Mouse (Mus musculus) limb, embryonic 13.5 days (tissue): ENCODE measurements around the gene Rasa3. TPM values are rescaled to one million over a fixed set of nuclear protein-coding genes. Genes with fewer than 3 reads are reported as not detected.

Experiments used
- ATAC-seq: fragments of 200-750 bp; cut with Nextera tagmentation; 2 replicates; pipeline ENCODE4 v1.8.0; 2017; ENCODE audit warnings: low read depth, moderate number of reproducible peaks, moderate TSS enrichment; ENCODE audit not compliant: low FRiP score
- H3K27ac ChIP-seq: fragments of 300-500 bp; sonication (generic); 2 replicates; pipeline ENCODE4 v1.5.1; 2015; ENCODE audit warnings: inconsistent platforms, mild to moderate bottlenecking, moderate library complexity
- H3K27me3 ChIP-seq: fragments of 300-500 bp; sonication (generic); 2 replicates; pipeline ENCODE4 v1.6.1; 2015; ENCODE audit warnings: mild to moderate bottlenecking, inconsistent platforms
- H3K36me3 ChIP-seq: fragments of 300-500 bp; sonication (generic); 2 replicates; pipeline ENCODE4 v1.6.1; 2015; ENCODE audit warnings: inconsistent platforms, mild to moderate bottlenecking, moderate library complexity
- H3K4me1 ChIP-seq: fragments of 300-500 bp; sonication (generic); 2 replicates; pipeline ENCODE4 v1.6.1; 2015; ENCODE audit warnings: inconsistent platforms
- H3K4me2 ChIP-seq: fragments of 300-500 bp; sonication (generic); replicated peaks from 2 replicates; pipeline ENCODE4 v1.6.1; 2015; ENCODE audit warnings: inconsistent platforms, mild to moderate bottlenecking, moderate library complexity
- H3K4me3 ChIP-seq: fragments of 300-500 bp; sonication (generic); 2 replicates; pipeline ENCODE4 v1.5.1; 2015; ENCODE audit warnings: moderate library complexity, mild to moderate bottlenecking, inconsistent platforms
- H3K9ac ChIP-seq: fragments of 300-500 bp; sonication (generic); 2 replicates; pipeline ENCODE4 v1.6.1; 2015; ENCODE audit warnings: mild to moderate bottlenecking, inconsistent platforms
- H3K9me3 ChIP-seq: fragments of 300-500 bp; sonication (generic); 2 replicates; pipeline ENCODE4 v1.6.1; 2016; ENCODE audit warnings: inconsistent platforms
- WGBS: fragments of 180-500 bp; shearing (Covaris S2); methylation state at CpG from one replicate; pipeline ENCODE4 v1.1.7; 2015; 5-methylcytosine and 5-hydroxymethylcytosine counted together
- polyA plus RNA-seq: library from polyadenylated mRNA; unstranded; fragments of >200 nt; fragmentation: Nextera tagmentation; extraction: Ambion mirVana; gene quantifications from 2 replicates; pipeline ENCODE4 v1.2.1, GENCODE M21; 2015

The Rasa3 gene
- polyA plus RNA-seq, 1 experiment from 2014 or later, result 25.3 TPM

- Histone ChIP-seq H3K4me3 (no peak overlapping the region), H3K27ac (no peak overlapping the region), H3K27me3 (no peaks in the 10 kb centered on the region), H3K4me1 (0 out of 2 replicates have a peak, but pooled peaks cover 5% of the 10 kb centered on the region), H3K9me3 (no peaks in the 10 kb centered on the region), H3K36me3 (no peaks in the 10 kb centered on the region), H3K9ac (no peak overlapping the region), H3K4me2 (no peak overlapping the region)
- ATAC-seq, result no peak
- 83% methylated on average over 4 of the region's 4 CpGs for WGBS
These were observed 18.8 kb upstream of the Rasa3 start for GRCm38 (mm10) chr8:13696157-13696556.

- Histone ChIP-seq H3K27ac (no peak overlapping the region), H3K4me3 (no peak overlapping the region), H3K36me3 (no peaks in the 10 kb centered on the region), H3K27me3 (no peaks in the 10 kb centered on the region), H3K4me2 (no peak overlapping the region), H3K4me1 (0 out of 2 replicates have a peak, but pooled peaks cover 5% of the 10 kb centered on the region), H3K9ac (no peak overlapping the region), H3K9me3 (no peaks in the 10 kb centered on the region)
- no peak for ATAC-seq
- WGBS, result 88% methylated on average over 10 of the region's 10 CpGs
These were observed 17.9 kb upstream of the Rasa3 start for GRCm38 (mm10) chr8:13695203-13695867.

GRCm38 (mm10) chr8:13694735-13695134 is 17.3 kb upstream of the Rasa3 start:
- Histone ChIP-seq H3K4me2 (no peak overlapping the region), H3K9ac (no peak overlapping the region), H3K27me3 (no peaks in the 10 kb centered on the region), H3K4me3 (no peak overlapping the region), H3K27ac (no peak overlapping the region), H3K36me3 (no peaks in the 10 kb centered on the region), H3K4me1 (0 out of 2 replicates have a peak, but pooled peaks cover 5% of the 10 kb centered on the region), H3K9me3 (no peaks in the 10 kb centered on the region)
- no peak for ATAC-seq
- WGBS, result 52% methylated on average over 12 of the region's 12 CpGs

- Histone ChIP-seq H3K27ac (no peak overlapping the region), H3K4me1 (0 out of 2 replicates have a peak, but pooled peaks cover 8% of the 10 kb centered on the region), H3K4me3 (no peak overlapping the region), H3K4me2 (no peak overlapping the region), H3K9me3 (no peaks in the 10 kb centered on the region), H3K27me3 (no peaks in the 10 kb centered on the region), H3K9ac (no peak overlapping the region), H3K36me3 (no peaks in the 10 kb centered on the region)
- no peak for ATAC-seq
- WGBS, result 42% methylated on average over 10 of the region's 10 CpGs
These were observed 15.1 kb upstream of the Rasa3 start for GRCm38 (mm10) chr8:13692302-13693066.

- WGBS, result 85% methylated on average over 5 of the region's 5 CpGs
- no peak overlapping the region for H3K27ac ChIP-seq
- no peak overlapping the region for H3K4me3 ChIP-seq
- no peak for ATAC-seq
- no peaks in the 10 kb centered on the region for H3K9me3 ChIP-seq
- no peaks in the 10 kb centered on the region for H3K36me3 ChIP-seq
- H3K4me1 ChIP-seq, result peaks cover 12% of the 10 kb centered on the region
- H3K9ac ChIP-seq, result no peak overlapping the region
- no peak overlapping the region for H3K4me2 ChIP-seq
- 0 out of 2 replicates have a peak, but pooled peaks cover 5% of the 10 kb centered on the region for H3K27me3 ChIP-seq
These were observed 11.9 kb upstream of the Rasa3 start for GRCm38 (mm10) chr8:13689331-13689730.

- no peaks in the 10 kb centered on the region for H3K36me3 ChIP-seq
- WGBS, result 59% methylated on average over 6 of the region's 6 CpGs
- no peak for ATAC-seq
- H3K27me3 ChIP-seq, result 0 out of 2 replicates have a peak, but pooled peaks cover 5% of the 10 kb centered on the region
- no peak overlapping the region for H3K4me2 ChIP-seq
- H3K4me3 ChIP-seq, result no peak overlapping the region
- H3K27ac ChIP-seq, result no peak overlapping the region
- H3K9me3 ChIP-seq, result no peaks in the 10 kb centered on the region
- no peak overlapping the region for H3K9ac ChIP-seq
- H3K4me1 ChIP-seq, result peaks cover 20% of the 10 kb centered on the region
These were observed 11.1 kb upstream of the Rasa3 start for GRCm38 (mm10) chr8:13688461-13688860.

- 83% methylated on average over 4 of the region's 4 CpGs for WGBS
- no peak overlapping the region for H3K9ac ChIP-seq
- no peak overlapping the region for H3K27ac ChIP-seq
- H3K4me3 ChIP-seq, result no peak overlapping the region
- no peaks in the 10 kb centered on the region for H3K9me3 ChIP-seq
- H3K4me1 ChIP-seq, result peaks cover 25% of the 10 kb centered on the region
- no peaks in the 10 kb centered on the region for H3K36me3 ChIP-seq
- H3K4me2 ChIP-seq, result no peak overlapping the region
- no peak for ATAC-seq
- 0 out of 2 replicates have a peak, but pooled peaks cover 5% of the 10 kb centered on the region for H3K27me3 ChIP-seq
These were observed 10.5 kb upstream of the Rasa3 start for GRCm38 (mm10) chr8:13687941-13688340.

GRCm38 (mm10) chr8:13687101-13687717 is 9.8 kb upstream of the Rasa3 start:
- no peaks in the 10 kb centered on the region for H3K36me3 ChIP-seq
- H3K4me3 ChIP-seq, result no peak overlapping the region
- H3K9ac ChIP-seq, result no peak overlapping the region
- H3K9me3 ChIP-seq, result no peaks in the 10 kb centered on the region
- 0 out of 2 replicates have a peak, but pooled peaks cover 10% of the 10 kb centered on the region for H3K27me3 ChIP-seq
- 85% methylated on average over 8 of the region's 8 CpGs for whole genome bisulfite sequencing
- ATAC-seq, result no peak
- H3K27ac ChIP-seq, result no peak overlapping the region
- H3K4me2 ChIP-seq, result no peak overlapping the region
- peaks cover 25% of the 10 kb centered on the region for H3K4me1 ChIP-seq

GRCm38 (mm10) chr8:13686426-13686825 is 9.0 kb upstream of the Rasa3 start:
- Histone ChIP-seq H3K4me2 (no peak overlapping the region), H3K4me1 (peaks cover 25% of the 10 kb centered on the region), H3K4me3 (no peak overlapping the region), H3K9me3 (no peaks in the 10 kb centered on the region), H3K27me3 (0 out of 2 replicates have a peak, but pooled peaks cover 11% of the 10 kb centered on the region), H3K36me3 (no peaks in the 10 kb centered on the region), H3K9ac (no peak overlapping the region), H3K27ac (no peak overlapping the region)
- no peak for ATAC-seq
- 67% methylated on average over 7 of the region's 7 CpGs for WGBS

GRCm38 (mm10) chr8:13685674-13686314 is 8.4 kb upstream of the Rasa3 start:
- Histone ChIP-seq H3K36me3 (no peaks in the 10 kb centered on the region), H3K4me1 (peaks cover 25% of the 10 kb centered on the region), H3K9me3 (no peaks in the 10 kb centered on the region), H3K9ac (no peak overlapping the region), H3K27ac (no peak overlapping the region), H3K27me3 (0 out of 2 replicates have a peak, but pooled peaks cover 11% of the 10 kb centered on the region), H3K4me3 (no peak overlapping the region), H3K4me2 (no peak overlapping the region)
- 0 out of 2 replicates have a peak, but pooled peaks have one; percentile 41 for ATAC-seq
- 89% methylated on average over 16 of the region's 16 CpGs for WGBS

GRCm38 (mm10) chr8:13684131-13684530 is 6.7 kb upstream of the Rasa3 start:
- no peak overlapping the region for H3K4me2 ChIP-seq
- H3K27me3 ChIP-seq, result peaks cover 26% of the 10 kb centered on the region
- 16% methylated on average over 7 of the region's 7 CpGs for WGBS
- no peak overlapping the region for H3K9ac ChIP-seq
- ATAC-seq, result no peak
- no peak overlapping the region for H3K27ac ChIP-seq
- H3K4me1 ChIP-seq, result peaks cover 25% of the 10 kb centered on the region
- no peaks in the 10 kb centered on the region for H3K36me3 ChIP-seq
- no peak overlapping the region for H3K4me3 ChIP-seq
- H3K9me3 ChIP-seq, result no peaks in the 10 kb centered on the region
